Mouse (Mus musculus): Measurements from ENCODE around the gene Tmem190.

Tmem190 gene

DNA sequence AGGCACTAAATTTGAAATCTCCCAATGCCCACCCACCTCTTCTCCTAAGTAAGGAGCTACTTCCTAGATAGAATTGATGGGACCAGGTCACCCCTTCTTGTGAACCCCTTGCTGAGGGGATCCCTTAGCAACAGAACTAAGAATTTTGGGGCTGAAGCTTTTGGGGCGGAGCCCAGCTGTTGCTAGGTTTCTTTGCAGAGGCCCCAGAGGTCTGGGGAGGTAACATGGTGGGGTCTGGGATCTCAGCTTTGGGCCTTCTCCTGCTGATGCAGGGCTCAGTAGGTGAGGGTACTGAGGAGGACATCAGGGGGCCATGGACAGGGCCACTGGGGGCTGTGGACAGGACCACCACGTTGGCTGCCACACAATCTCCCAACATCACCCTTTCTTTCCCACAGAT lies at the start of gene Tmem190, which contains the start of gene Il11:
Tmem190 (plus strand) TSS at position 179 of the 400 bp plus-strand sequence.
Il11 (minus strand) TSS at position 101 of the 400 bp plus-strand sequence.
- DNase-seq = no peak

- no peak for DNase-seq
Observed at GRCm38 (mm10) chr7:4732968-4733392, 49.8 kb upstream of the Tmem190 start.

GRCm38 (mm10) chr7:4739041-4739543 lies 43.6 kb upstream of the Tmem190 start:
- DNase-seq = no peak

- peak; percentile 100 for DNase-seq
Observed at GRCm38 (mm10) chr7:4739544-4740275, 43.0 kb upstream of the Tmem190 start, which contains the start of gene Kmt5c. Kmt5c (plus strand) TSS chr7:4740115.

GRCm38 (mm10) chr7:4740309-4740727 lies 42.4 kb upstream of the Tmem190 start:
- DNase-seq = no peak

DNA sequence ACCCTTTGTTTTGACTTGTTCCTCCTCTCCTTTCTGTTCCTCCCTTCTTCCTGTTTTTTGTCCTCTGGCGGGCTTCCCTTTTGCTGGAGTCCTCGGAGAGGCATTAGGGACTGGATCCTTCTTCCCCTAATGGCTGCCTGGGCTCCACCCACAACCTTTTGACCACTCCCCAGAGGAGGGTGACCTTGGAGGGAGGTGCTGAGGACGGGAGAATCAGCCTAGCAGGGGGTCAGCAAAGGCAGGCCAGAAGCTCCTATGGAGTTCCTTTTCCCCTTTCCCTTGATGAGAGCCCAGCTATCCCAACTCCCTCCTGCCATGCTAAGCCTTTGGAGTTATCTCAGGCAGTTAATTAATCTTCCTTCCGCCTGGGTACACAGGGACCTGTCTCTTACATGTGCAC lies 41.6 kb upstream of the Tmem190 start:
- peak; percentile 76 for DNase-seq

DNA sequence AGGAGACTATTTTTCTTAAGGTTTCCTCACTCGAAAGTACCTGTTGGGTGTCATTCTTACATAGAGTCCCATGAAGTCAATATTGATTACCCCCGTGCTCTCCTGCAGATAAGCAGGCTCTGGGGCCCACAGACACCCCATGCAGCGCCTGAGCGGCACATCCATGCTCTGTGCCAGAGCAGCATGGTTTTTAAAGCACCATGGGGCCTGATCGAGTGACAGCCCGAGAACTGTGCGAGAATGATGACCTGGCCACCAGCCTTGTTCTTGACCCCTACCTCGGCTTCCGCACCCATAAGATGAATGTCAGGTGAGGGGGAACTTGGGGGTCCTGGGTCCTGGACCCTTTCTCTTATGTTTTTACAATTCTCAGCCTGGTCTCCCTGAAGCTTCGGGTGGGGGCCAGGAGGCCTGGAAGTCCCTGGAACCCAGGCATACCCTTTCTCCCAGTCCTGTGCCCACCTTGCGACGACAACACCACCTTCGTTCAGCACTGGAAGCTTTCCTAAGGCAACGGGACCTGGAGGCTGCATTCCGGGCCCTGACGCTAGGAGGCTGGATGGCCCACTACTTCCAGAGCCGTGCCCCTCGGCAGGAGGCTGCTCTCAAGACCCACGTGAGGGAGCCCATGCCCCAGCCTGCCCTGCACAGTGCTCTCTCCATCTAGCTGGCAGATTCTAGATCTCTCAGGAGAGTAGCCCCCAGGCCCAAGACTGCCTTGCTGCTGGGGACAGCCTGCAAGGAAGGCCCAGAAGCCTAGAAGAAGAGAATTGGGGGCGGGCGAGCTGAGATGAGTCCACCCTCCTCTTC lies 40.9 kb upstream of the Tmem190 start:
- no peak for DNase-seq

- DNase-seq = no peak
Observed at GRCm38 (mm10) chr7:4742482-4742819, 40.3 kb upstream of the Tmem190 start.

DNA sequence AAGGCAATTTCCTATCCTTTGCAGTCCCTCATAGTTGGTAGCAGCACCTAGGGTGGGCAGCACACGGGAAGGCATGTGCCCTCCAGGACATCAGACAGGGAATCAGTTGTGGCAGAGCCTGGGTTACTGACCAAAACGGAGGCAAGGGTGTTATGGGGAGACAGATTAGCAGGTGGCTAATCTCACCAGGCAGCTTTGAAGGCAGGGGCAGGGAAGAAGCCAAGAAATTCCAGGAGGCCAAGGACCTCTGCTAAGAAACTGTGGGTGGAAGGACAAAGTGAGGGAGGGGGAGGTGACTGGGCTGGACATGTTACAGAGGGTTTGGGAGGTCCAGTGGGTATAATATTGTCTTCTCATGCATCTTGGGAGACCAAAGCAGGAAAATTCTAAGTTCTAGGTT lies 39.4 kb upstream of the Tmem190 start:
- peak; percentile 61 for DNase-seq

DNA sequence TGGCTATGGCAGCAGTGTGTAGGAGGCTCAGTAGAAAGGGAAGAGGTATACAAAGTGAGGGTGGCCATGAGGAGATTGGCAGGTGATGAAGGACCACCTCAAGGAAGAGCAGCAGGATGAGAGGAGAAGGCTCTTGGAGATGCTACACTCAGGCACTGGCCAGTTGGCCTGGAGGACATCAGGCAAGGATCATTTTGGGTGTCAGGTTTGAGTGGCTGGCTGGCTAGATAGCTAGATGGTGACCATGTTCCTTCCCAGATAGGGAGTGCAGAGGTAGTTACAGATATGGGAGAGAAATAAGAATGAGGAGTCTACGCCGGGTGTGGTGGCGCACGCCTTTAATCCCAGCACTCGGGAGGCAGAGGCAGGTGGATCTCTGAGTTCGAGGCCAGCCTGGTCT lies 37.9 kb upstream of the Tmem190 start:
- DNase-seq = no peak

DNA sequence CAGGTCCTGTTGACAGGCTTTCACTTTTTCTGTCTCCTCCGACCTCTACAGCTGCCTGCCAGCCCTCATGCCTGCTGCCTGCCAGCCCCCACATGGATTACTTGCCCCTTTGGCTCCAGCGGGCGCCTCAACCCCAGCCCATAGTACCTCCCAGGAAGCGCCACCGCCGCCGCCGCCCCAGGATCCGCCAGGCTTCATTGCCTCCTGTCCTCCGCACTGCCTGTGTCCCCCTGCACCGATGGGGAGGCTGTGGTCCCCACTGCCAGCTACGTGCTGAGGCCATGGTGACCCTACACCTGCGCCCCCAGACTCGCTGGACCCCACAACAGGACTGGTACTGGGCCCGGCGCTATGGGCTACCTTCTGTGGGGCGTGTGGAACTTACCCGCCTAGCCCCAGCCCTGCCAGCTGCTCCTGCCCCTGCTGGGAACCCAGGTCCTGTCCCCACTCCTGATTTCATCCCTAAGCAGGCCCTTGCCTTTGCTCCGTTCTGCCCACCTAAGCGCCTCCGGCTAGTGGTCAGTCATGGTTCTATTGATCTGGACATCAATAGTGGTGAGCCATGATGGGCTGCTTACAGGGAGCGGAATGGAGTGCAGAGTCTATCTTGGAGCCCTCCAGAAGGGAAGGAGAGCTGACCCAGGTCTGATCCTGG lies 36.3 kb upstream of the Tmem190 start:
- no peak for DNase-seq

GRCm38 (mm10) chr7:4747156-4747899 lies 35.4 kb upstream of the Tmem190 start:
- no peak for DNase-seq

- no peak for DNase-seq
Observed at GRCm38 (mm10) chr7:4748321-4748720, 34.4 kb upstream of the Tmem190 start.

DNA sequence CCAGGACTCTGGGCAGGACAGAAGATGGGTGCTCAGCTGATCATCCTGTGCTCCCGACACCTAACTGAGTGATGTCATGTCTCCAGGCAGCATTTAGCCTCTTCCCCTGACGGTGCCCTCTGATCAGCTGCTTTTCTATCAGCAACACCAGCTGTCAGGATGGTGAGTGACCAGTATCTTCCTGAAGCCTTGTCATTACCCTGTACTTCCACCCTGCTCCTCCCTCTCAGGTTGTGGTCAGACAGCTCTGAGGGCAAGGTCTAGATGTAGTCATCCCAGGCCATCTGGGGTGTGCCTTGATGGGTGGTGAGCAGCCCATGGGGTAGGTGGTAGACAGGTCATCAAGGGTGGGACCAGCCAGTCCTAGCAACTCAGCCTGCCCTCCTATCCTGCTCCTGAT lies 33.6 kb upstream of the Tmem190 start:
- DNase-seq = no peak

DNA sequence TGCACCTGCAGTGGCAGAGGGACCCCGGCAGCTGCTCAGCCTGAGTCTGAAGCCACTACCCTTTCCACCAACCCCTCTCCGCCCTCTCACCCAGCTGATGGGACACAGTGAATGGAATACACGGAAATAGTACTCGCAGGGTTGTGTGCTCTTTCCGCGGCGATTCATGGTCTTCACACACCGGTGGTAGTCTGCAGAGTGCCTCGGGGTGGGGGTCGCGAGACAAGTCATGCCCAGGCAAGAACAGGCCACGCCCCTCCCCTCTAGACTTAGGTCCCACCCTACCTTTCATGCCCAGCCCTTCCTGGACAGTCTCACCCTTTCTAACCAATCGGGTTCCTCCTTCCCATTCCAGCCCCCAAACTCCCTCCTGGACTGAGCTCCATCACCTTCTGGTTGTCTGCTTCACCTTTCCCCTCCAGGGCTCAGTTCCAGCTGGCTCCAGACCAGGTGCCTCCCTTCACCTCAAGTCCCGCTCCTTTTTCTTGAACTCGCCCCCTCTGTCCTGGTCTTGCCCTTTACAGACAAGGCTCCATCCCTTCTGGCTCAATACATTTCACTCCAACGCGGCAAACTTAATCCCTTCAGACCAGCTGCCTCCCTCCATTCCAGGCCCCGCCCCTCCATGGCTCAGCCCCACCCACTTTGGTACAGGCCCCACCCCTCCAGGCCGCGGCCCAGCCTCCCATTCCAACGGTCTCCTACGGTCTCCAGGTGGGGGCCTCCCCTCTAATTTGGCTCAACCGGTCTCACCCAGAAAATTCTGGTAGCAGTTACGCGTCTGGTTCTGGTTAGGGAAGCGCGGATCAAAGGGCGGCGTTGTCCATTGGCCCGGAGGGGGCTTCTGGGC lies 30.5 kb upstream of the Tmem190 start:
- DNase-seq = peak; percentile 45

GRCm38 (mm10) chr7:4752821-4753570 lies 29.7 kb upstream of the Tmem190 start, which contains the start of gene Cox6b2:
Cox6b2 (minus strand) TSS chr7:4753094.
- DNase-seq = peak; percentile 92

- peak; percentile 24 for DNase-seq
Observed at GRCm38 (mm10) chr7:4759670-4760069, 23.1 kb upstream of the Tmem190 start.

- no peak for DNase-seq
Observed at GRCm38 (mm10) chr7:4764946-4765710, 17.6 kb upstream of the Tmem190 start.

DNA sequence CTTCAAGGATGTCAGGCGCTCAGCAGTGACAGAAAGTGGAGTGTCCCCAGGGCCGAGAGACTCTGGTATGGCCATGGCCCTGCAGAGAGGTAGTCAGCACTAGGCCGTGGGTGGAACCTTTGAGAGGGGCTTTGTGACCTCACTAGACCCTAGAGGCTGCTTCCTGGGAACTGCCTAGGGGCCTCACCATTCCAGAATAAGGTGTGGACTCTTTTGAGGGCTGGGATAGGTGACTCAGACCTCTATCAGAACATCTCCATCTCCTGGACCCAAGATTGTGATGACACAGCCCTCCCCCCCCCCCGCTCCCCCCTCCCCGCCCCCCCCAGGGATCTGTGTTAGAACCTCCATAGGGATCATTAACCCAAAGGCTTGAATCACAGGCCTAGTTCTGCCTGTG lies 11.5 kb upstream of the Tmem190 start, which contains the start of gene Fam71e2:
Fam71e2 (minus strand) TSS at position 101 of the 400 bp plus-strand sequence.
- no peak for DNase-seq

- DNase-seq = no peak
Observed at GRCm38 (mm10) chr7:4776131-4776530, 6.6 kb upstream of the Tmem190 start.
